Mouse (Mus musculus) right cerebral cortex, postnatal 25 days (tissue): ENCODE data around the gene Ltbr.
A peak's percentile ranks its signal among the peaks of the same experiment; 100 is the strongest.

ENCODE experiments used
- DNase-seq: peaks from one replicate; pipeline ENCODE4 v3.0.0; 2022

Gene Ltbr

GRCm38 (mm10) chr6:125344084-125344483 is 30.4 kb upstream of the Ltbr start:
- no peak for DNase-seq

GRCm38 (mm10) chr6:125342198-125342597 is 28.5 kb upstream of the Ltbr start:
- no peak for DNase-seq

GRCm38 (mm10) chr6:125340244-125340643 is 26.6 kb upstream of the Ltbr start:
- no peak for DNase-seq

GRCm38 (mm10) chr6:125338791-125339660 is 25.3 kb upstream of the Ltbr start:
- DNase-seq: no peak

GRCm38 (mm10) chr6:125334356-125334755 is 20.7 kb upstream of the Ltbr start:
- DNase-seq: no peak

GRCm38 (mm10) chr6:125333112-125333899 is 19.6 kb upstream of the Ltbr start:
- no peak for DNase-seq

GRCm38 (mm10) chr6:125330626-125331326 is 17.1 kb upstream of the Ltbr start:
- peak; percentile 73 for DNase-seq

- no peak for DNase-seq
Observed at GRCm38 (mm10) chr6:125328243-125328642, 14.6 kb upstream of the Ltbr start.

GRCm38 (mm10) chr6:125325337-125325736 is 11.7 kb upstream of the Ltbr start:
- no peak for DNase-seq

GRCm38 (mm10) chr6:125323547-125323946 is 9.9 kb upstream of the Ltbr start:
- DNase-seq: no peak

- DNase-seq: no peak
Observed at GRCm38 (mm10) chr6:125322794-125323193, 9.1 kb upstream of the Ltbr start.

- DNase-seq: no peak
Observed at GRCm38 (mm10) chr6:125321114-125321855, 7.6 kb upstream of the Ltbr start.

- no peak for DNase-seq
Observed at GRCm38 (mm10) chr6:125320323-125320722, 6.6 kb upstream of the Ltbr start, which contains the start of gene Scnn1a. Gene Scnn1a, plus strand, starts transcription at chr6:125320659.

GRCm38 (mm10) chr6:125319919-125320296 is 6.2 kb upstream of the Ltbr start:
- DNase-seq: no peak

- no peak for DNase-seq
Observed at GRCm38 (mm10) chr6:125318981-125319918, 5.6 kb upstream of the Ltbr start.

- DNase-seq: no peak
Observed at GRCm38 (mm10) chr6:125317077-125317476, 3.4 kb upstream of the Ltbr start.

GRCm38 (mm10) chr6:125314746-125315145 is 1.1 kb upstream of the Ltbr start:
- DNase-seq: no peak

- no peak for DNase-seq
Observed at GRCm38 (mm10) chr6:125314231-125314563, 512 bp upstream of the Ltbr start.

GRCm38 (mm10) chr6:125312581-125313355 is 917 bp downstream of the Ltbr start:
- no peak for DNase-seq

GRCm38 (mm10) chr6:125312171-125312570 is 1.5 kb downstream of the Ltbr start:
- DNase-seq: no peak

- no peak for DNase-seq
Observed at GRCm38 (mm10) chr6:125309406-125309805, 4.3 kb downstream of the Ltbr start.
